Mouse (Mus musculus) kidney, postnatal 0 days (tissue): ENCODE measurements around the gene Rin2. TPM values are rescaled to one million over a fixed set of nuclear protein-coding genes. Genes with fewer than 3 reads are reported as not detected.
A peak's percentile ranks its signal among the peaks of the same experiment; 100 is the strongest.

Source experiments
- ATAC-seq: fragments of 200-750 bp; cut with Nextera tagmentation; replicated peaks from 2 replicates; pipeline ENCODE4 v1.8.0; 2017; ENCODE audit warnings: low read depth, moderate number of reproducible peaks, moderate TSS enrichment, moderate library complexity; ENCODE audit not compliant: low FRiP score
- DNase-seq: peaks from one replicate; pipeline ENCODE4 v3.0.0-alpha.2; 2016; ENCODE audit warnings: low spot score
- H3K27ac ChIP-seq: fragments of 300-500 bp; sonication (generic); 2 replicates; pipeline ENCODE4 v1.5.1; 2014; ENCODE audit warnings: mild to moderate bottlenecking
- H3K27me3 ChIP-seq: fragments of 300-500 bp; sonication (generic); 2 replicates; pipeline ENCODE4 v1.6.1; 2014; ENCODE audit warnings: low read length, mixed read lengths; ENCODE audit not compliant: insufficient read depth
- H3K36me3 ChIP-seq: fragments of 300-500 bp; sonication (generic); 2 replicates; pipeline ENCODE4 v1.6.1; 2014; ENCODE audit warnings: low read length, mixed read lengths; ENCODE audit not compliant: insufficient read depth
- H3K4me1 ChIP-seq: fragments of 300-500 bp; sonication (generic); replicated peaks from 2 replicates; pipeline ENCODE4 v1.6.1; 2014; ENCODE audit warnings: antibody characterized with exemption, low read length, mixed read lengths; ENCODE audit not compliant: insufficient read depth
- H3K4me2 ChIP-seq: fragments of 300-500 bp; sonication (generic); 2 replicates; pipeline ENCODE4 v1.6.1; 2014; ENCODE audit warnings: mild to moderate bottlenecking, low read length, moderate library complexity, mixed read lengths
- H3K4me3 ChIP-seq: fragments of 300-500 bp; sonication (generic); replicated peaks from 2 replicates; pipeline ENCODE4 v1.5.1; 2014; ENCODE audit warnings: low read depth, low read length
- H3K9ac ChIP-seq: fragments of 300-500 bp; sonication (generic); 2 replicates; pipeline ENCODE4 v1.6.1; 2014; ENCODE audit warnings: low read depth, low read length
- H3K9me3 ChIP-seq: fragments of 300-500 bp; sonication (generic); replicated peaks from 2 replicates; pipeline ENCODE4 v1.6.1; 2016; ENCODE audit warnings: low read length, inconsistent platforms, mixed read lengths
- CTCF ChIP-seq: IDR thresholded peaks from 2 replicates; pipeline ENCODE4 v1.5.1; 2016; ENCODE audit warnings: antibody characterized with exemption, low read depth, mild to moderate bottlenecking, moderate library complexity
- WGBS: fragments of 180-500 bp; shearing (Covaris S2); extraction: QIAGEN DNeasy Blood & Tissue Kit; methylation state at CpG from one replicate; pipeline ENCODE4 v1.1.7; 2014; 5-methylcytosine and 5-hydroxymethylcytosine counted together
- polyA plus RNA-seq: library from polyadenylated mRNA; unstranded; fragments of >200 nt; fragmentation: Nextera tagmentation; extraction: Ambion mirVana; gene quantifications from 2 replicates; pipeline ENCODE4 v1.2.1, GENCODE M21; 2015

Gene Rin2
- polyA plus RNA-seq, 1 experiment from 2014 or later: 23.8 TPM

DNA sequence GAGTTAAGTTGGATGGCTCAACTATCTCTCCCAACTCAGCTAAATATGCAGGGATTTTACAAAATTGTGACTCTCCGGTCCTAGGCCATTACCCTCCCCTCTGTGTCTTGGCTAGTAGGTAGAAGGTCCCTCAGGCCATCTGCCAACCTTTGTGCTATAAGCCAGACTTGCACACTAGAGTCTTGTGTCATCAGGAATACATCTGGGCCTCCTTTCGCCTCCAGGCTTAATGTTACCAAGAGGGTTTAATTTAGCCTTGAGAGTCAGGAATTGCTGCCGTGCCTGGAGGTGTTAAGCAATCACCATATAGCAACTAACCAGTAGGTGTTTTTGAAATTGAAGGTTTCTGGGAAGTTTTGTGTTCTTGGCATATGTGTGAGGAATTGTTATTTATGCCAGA, 158.3 kb downstream of the Rin2 start:
- no peak overlapping the region for H3K9ac ChIP-seq
- H3K36me3 ChIP-seq: peaks cover 3% of the 10 kb centered on the region; the same call in 1 of the 2 replicates
- H3K27me3 ChIP-seq: no peaks in the 10 kb centered on the region
- WGBS: 84% methylated on average over 3 of the region's 3 CpGs
- ATAC-seq (no peak), DNase-seq (no peak)
- peak overlapping the region; percentile 72; the same call in 1 of the 2 replicates for H3K27ac ChIP-seq
- no peak overlapping the region for H3K4me2 ChIP-seq
- H3K4me1 ChIP-seq: peaks cover 8% of the 10 kb centered on the region
- no peak for TF ChIP-seq CTCF
- no peaks in the 10 kb centered on the region for H3K9me3 ChIP-seq
- no peak overlapping the region for H3K4me3 ChIP-seq

DNA sequence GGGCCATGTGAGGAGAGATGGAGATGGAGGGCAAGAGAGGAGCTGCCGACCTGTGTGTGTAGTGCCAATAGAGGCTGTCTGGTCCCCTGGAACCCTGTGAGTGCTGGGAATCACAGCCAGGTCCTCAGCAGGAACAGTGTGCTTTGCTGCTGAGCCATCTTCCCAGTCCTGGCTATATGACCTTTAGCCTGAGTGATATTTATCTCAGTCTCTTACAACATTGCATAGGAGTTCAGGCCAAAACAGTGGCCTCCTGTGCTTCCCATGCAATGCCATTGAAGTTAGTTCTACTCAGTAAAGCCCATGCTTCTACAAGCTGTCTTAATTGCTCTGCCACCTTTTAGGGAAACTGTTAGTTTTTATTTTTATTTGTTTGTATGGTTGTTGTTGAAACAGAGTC, 160.9 kb downstream of the Rin2 start:
- WGBS: 88% methylated on average over 1 of the region's 1 CpGs
- Histone ChIP-seq H3K27ac (no peak overlapping the region), H3K36me3 (peaks cover 3% of the 10 kb centered on the region; the same call in 1 of the 2 replicates), H3K9ac (no peak overlapping the region), H3K4me1 (peaks cover 8% of the 10 kb centered on the region), H3K4me3 (no peak overlapping the region), H3K27me3 (no peaks in the 10 kb centered on the region), H3K9me3 (no peaks in the 10 kb centered on the region), H3K4me2 (no peak overlapping the region)
- ATAC-seq (no peak), DNase-seq (no peak)
- TF ChIP-seq CTCF: no peak

DNA sequence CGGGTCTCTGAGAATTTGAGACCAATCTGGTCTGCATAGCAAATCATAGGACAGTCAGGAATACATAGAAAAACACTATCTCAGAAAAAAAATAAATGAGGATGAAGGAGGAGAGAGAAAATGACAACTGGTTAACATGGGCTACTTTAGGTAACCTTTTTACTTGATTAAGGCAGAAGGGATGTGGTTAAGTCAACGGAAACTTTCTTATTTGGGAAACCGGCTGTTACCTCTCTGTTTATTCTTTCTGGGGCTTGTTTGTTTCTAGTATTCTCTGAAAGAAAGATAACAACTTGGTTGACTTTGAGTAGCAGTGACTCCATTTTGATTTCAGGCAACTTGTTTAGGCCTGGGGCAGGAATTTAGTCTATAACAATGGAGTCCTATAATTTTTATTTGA, 163.7 kb downstream of the Rin2 start:
- H3K4me1 ChIP-seq: 0 out of 2 replicates have a peak, but pooled peaks cover 5% of the 10 kb centered on the region
- peaks cover 3% of the 10 kb centered on the region; the same call in 1 of the 2 replicates for H3K36me3 ChIP-seq
- H3K4me3 ChIP-seq: no peak overlapping the region
- H3K27ac ChIP-seq: no peak overlapping the region
- H3K9ac ChIP-seq: no peak overlapping the region
- TF ChIP-seq CTCF: no peak
- H3K9me3 ChIP-seq: no peaks in the 10 kb centered on the region
- H3K4me2 ChIP-seq: no peak overlapping the region
- H3K27me3 ChIP-seq: no peaks in the 10 kb centered on the region
- WGBS: 86% methylated on average over 3 of the region's 3 CpGs
- DNase-seq (no peak), ATAC-seq (no peak)

DNA sequence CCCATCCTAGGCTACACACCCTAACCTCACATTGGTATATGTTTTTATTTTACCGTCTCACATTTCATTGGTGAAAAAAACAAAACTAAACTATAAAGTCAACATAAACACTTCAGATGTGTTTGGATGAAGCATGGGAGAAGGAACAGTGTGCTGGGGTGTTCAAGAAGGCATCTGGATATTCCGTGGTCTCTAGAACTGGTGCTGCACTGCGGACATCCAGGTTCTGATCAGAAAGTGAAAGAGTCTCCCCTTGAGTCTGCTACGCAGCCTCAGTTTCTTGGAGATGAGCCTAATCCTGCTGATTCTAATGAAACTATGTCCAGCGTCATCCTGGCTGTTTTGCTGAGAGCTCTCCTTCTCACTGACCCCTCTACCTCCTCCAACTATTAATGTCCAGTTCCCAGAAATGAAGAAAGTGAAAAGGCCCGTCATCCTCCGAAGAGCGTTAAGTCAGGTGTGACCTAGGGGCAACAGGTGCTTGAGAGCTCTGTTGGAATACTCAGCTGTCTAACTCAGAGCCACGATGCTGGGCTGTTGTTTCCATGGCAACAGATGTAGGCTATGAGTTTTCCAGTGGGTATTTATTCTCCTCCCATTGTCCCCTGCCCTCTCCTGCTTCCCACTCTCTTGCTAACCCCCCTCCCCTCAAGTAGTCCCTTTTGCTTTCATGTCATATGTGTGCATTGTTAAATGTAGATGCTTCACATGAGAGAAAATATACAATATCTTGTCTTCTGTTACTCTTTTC, 164.7 kb downstream of the Rin2 start:
- H3K27ac ChIP-seq: no peak overlapping the region
- H3K4me2 ChIP-seq: no peak overlapping the region
- TF ChIP-seq CTCF: no peak
- ATAC-seq (no peak), DNase-seq (no peak)
- H3K4me3 ChIP-seq: no peak overlapping the region
- H3K36me3 ChIP-seq: peaks cover 4% of the 10 kb centered on the region; the same call in 1 of the 2 replicates
- no peaks in the 10 kb centered on the region for H3K27me3 ChIP-seq
- WGBS: 74% methylated on average over 9 of the region's 9 CpGs
- no peaks in the 10 kb centered on the region for H3K9me3 ChIP-seq
- H3K9ac ChIP-seq: no peak overlapping the region
- H3K4me1 ChIP-seq: 0 out of 2 replicates have a peak, but pooled peaks cover 5% of the 10 kb centered on the region

DNA sequence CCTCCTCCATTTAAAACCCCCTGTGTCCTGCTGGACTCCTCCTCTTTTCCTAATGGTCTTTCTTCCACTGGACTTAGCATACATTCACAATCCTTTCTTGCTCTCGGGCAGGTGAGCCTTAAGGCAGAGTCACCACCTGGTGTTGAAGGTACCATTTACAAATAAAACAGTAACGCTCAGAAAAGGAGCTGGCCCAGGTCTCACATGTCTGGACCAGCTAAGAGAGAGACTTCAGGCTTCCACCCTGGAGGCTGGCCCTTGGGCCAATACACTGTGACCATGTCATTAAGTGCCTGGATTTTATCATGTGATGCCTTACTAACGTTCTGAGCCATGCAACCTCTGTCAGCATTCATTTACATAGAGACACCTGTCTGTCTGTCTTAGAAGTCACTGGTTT, 165.3 kb downstream of the Rin2 start:
- Histone ChIP-seq H3K27me3 (no peaks in the 10 kb centered on the region), H3K4me2 (no peak overlapping the region), H3K9me3 (no peaks in the 10 kb centered on the region), H3K27ac (no peak overlapping the region), H3K36me3 (peaks cover 10% of the 10 kb centered on the region; the same call in 1 of the 2 replicates), H3K9ac (no peak overlapping the region), H3K4me1 (0 out of 2 replicates have a peak, but pooled peaks cover 5% of the 10 kb centered on the region), H3K4me3 (no peak overlapping the region)
- ATAC-seq: no peak
- no peak for DNase-seq
- no peak for TF ChIP-seq CTCF
- WGBS: 74% methylated on average over 3 of the region's 3 CpGs

DNA sequence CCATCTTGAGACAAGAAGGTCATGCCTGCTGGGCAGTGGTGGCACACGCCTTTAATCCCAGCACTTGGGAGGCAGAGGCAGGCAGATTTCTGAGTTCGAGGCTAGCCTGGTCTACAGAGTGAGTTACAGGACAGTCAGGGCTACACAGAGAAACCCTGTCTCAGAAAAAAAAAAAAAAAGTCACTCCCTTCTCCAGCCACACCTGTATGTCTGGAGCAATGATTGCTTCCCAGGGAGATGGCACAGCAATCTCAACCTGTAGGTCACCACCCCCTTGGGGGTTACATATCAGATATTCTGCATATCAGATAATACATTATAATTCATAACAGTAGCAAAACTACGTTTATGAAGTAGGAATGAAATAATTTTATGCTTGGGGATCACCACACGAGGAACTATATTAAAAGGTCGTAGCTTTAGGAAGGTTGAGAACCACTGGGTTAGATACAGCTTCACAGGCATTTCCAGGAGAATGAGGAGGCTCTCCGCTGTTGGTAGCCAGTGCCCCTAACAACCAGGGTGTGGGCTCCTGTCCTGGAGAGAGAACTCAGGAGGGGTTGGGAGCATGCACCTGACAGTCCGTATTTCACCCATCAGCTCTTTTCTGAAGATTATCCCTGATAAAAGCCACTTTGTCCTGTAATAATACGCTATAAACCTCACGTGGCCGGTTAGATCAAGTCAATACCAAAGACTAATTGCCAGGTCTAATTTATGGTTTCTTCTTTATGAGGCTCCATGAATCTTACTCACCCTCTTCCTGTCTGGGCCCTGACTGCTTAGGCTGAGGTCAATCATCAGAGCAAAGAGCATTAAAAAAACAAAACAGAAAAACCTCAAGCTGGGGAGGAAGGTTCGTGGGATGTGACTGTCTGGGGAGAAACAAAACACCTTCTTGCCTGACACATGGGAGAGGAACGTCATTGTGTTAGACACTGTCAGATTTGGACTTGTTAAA, 166.2 kb downstream of the Rin2 start:
- Histone ChIP-seq H3K4me3 (no peak overlapping the region), H3K4me1 (0 out of 2 replicates have a peak, but pooled peaks cover 5% of the 10 kb centered on the region), H3K9me3 (no peaks in the 10 kb centered on the region), H3K27ac (no peak overlapping the region), H3K4me2 (no peak overlapping the region), H3K9ac (no peak overlapping the region), H3K36me3 (peaks cover 13% of the 10 kb centered on the region; the same call in 1 of the 2 replicates), H3K27me3 (no peaks in the 10 kb centered on the region)
- no peak for TF ChIP-seq CTCF
- 41% methylated on average over 12 of the region's 12 CpGs for WGBS
- DNase-seq (no peak), ATAC-seq (0 out of 2 replicates have a peak, but pooled peaks have one; percentile 11)
